Mouse (Mus musculus): ENCODE results near the gene Abhd14b.

The Abhd14b gene

GRCm38 (mm10) chr9:106447348-106447747 is at the start of gene Abhd14b, which contains the start of gene Abhd14a:
Gene Abhd14b, plus strand, starts transcription at chr9:106447459.
Gene Abhd14a, minus strand, starts transcription at chr9:106447678.
- DNase-seq (ENCODE audit: low spot score): peak; percentile 48

- no peak for DNase-seq (ENCODE audit: low spot score)
These were observed 49.5 kb upstream of the Abhd14b start for GRCm38 (mm10) chr9:106397733-106398132.

GRCm38 (mm10) chr9:106398667-106399311 is 48.5 kb upstream of the Abhd14b start:
- peak; percentile 47 for DNase-seq (ENCODE audit: low spot score)

- no peak for DNase-seq (ENCODE audit: low spot score)
These were observed 47.5 kb upstream of the Abhd14b start for GRCm38 (mm10) chr9:106399808-106400207.

GRCm38 (mm10) chr9:106402149-106402548 is 45.1 kb upstream of the Abhd14b start:
- DNase-seq (ENCODE audit: low spot score): peak; percentile 40

GRCm38 (mm10) chr9:106402607-106403375 is 44.5 kb upstream of the Abhd14b start:
- no peak for DNase-seq (ENCODE audit: low spot score)

GRCm38 (mm10) chr9:106405275-106405674 is 42.0 kb upstream of the Abhd14b start:
- no peak for DNase-seq (ENCODE audit: low spot score)

- no peak for DNase-seq (ENCODE audit: low spot score)
These were observed 40.7 kb upstream of the Abhd14b start for GRCm38 (mm10) chr9:106406443-106407078.

- DNase-seq (ENCODE audit: low spot score): no peak
These were observed 38.2 kb upstream of the Abhd14b start for GRCm38 (mm10) chr9:106409096-106409495.

- DNase-seq (ENCODE audit: low spot score): no peak
These were observed 37.1 kb upstream of the Abhd14b start for GRCm38 (mm10) chr9:106410086-106410650.

- DNase-seq (ENCODE audit: low spot score): no peak
These were observed 36.1 kb upstream of the Abhd14b start for GRCm38 (mm10) chr9:106411091-106411594.

GRCm38 (mm10) chr9:106411729-106412128 is 35.5 kb upstream of the Abhd14b start:
- DNase-seq (ENCODE audit: low spot score): no peak

GRCm38 (mm10) chr9:106412210-106412609 is 35.0 kb upstream of the Abhd14b start:
- DNase-seq (ENCODE audit: low spot score): no peak

GRCm38 (mm10) chr9:106413606-106414005 is 33.7 kb upstream of the Abhd14b start:
- DNase-seq (ENCODE audit: low spot score): no peak

GRCm38 (mm10) chr9:106416826-106417225 is 30.4 kb upstream of the Abhd14b start:
- DNase-seq (ENCODE audit: low spot score): no peak

GRCm38 (mm10) chr9:106417841-106418625 is 29.2 kb upstream of the Abhd14b start:
- DNase-seq (ENCODE audit: low spot score): no peak

GRCm38 (mm10) chr9:106420608-106421007 is 26.7 kb upstream of the Abhd14b start:
- DNase-seq (ENCODE audit: low spot score): no peak

GRCm38 (mm10) chr9:106421033-106421864 is 26.0 kb upstream of the Abhd14b start:
- no peak for DNase-seq (ENCODE audit: low spot score)

GRCm38 (mm10) chr9:106421865-106422160 is 25.4 kb upstream of the Abhd14b start:
- DNase-seq (ENCODE audit: low spot score): peak; percentile 53

GRCm38 (mm10) chr9:106428719-106429220 is 18.5 kb upstream of the Abhd14b start:
- DNase-seq (ENCODE audit: low spot score): no peak

All from spleen, adult 12 weeks (tissue).